Mouse (Mus musculus) embryo, embryonic 11 days (tissue): ENCODE measurements around the gene Cga.

Experiments
- DNase-seq: peaks from one replicate; pipeline ENCODE4 v3.0.0-alpha.2; 2015

The Cga gene

GRCm38 (mm10) chr4:34893479-34893878, at the start of gene Cga:
Gene Cga, plus strand, starts transcription at chr4:34893779.
- DNase-seq = no peak

- no peak for DNase-seq
Measured at GRCm38 (mm10) chr4:34843839-34844238, 49.7 kb upstream of the Cga start.

- DNase-seq = no peak
Measured at GRCm38 (mm10) chr4:34847679-34848309, 45.8 kb upstream of the Cga start.

- no peak for DNase-seq
Measured at GRCm38 (mm10) chr4:34850156-34850555, 43.4 kb upstream of the Cga start.

- DNase-seq = no peak
Measured at GRCm38 (mm10) chr4:34852051-34852450, 41.5 kb upstream of the Cga start.

GRCm38 (mm10) chr4:34855966-34856365, 37.6 kb upstream of the Cga start:
- DNase-seq = no peak

GRCm38 (mm10) chr4:34858903-34859302, 34.7 kb upstream of the Cga start:
- DNase-seq = no peak

- no peak for DNase-seq
Measured at GRCm38 (mm10) chr4:34859416-34859815, 34.2 kb upstream of the Cga start.

- DNase-seq = no peak
Measured at GRCm38 (mm10) chr4:34861438-34861837, 32.1 kb upstream of the Cga start.

- DNase-seq = no peak
Measured at GRCm38 (mm10) chr4:34869813-34870212, 23.8 kb upstream of the Cga start.

- DNase-seq = no peak
Measured at GRCm38 (mm10) chr4:34872896-34873495, 20.6 kb upstream of the Cga start.

GRCm38 (mm10) chr4:34874234-34874633, 19.3 kb upstream of the Cga start:
- DNase-seq = no peak

- no peak for DNase-seq
Measured at GRCm38 (mm10) chr4:34880921-34881650, 12.5 kb upstream of the Cga start.

- DNase-seq = peak; percentile 6
Measured at GRCm38 (mm10) chr4:34881851-34882250, 11.7 kb upstream of the Cga start.

- DNase-seq = peak; percentile 82
Measured at GRCm38 (mm10) chr4:34882291-34882769, 11.2 kb upstream of the Cga start.

- peak; percentile 98 for DNase-seq
Measured at GRCm38 (mm10) chr4:34882818-34883217, 10.8 kb upstream of the Cga start, which contains the start of gene Zfp292. Gene Zfp292, minus strand, starts transcription at chr4:34882960.

GRCm38 (mm10) chr4:34883366-34884029, 10.1 kb upstream of the Cga start:
- peak; percentile 22 for DNase-seq

- no peak for DNase-seq
Measured at GRCm38 (mm10) chr4:34885631-34886351, 7.8 kb upstream of the Cga start.

GRCm38 (mm10) chr4:34886490-34887111, 7.0 kb upstream of the Cga start:
- DNase-seq = peak; percentile 93

- DNase-seq = no peak
Measured at GRCm38 (mm10) chr4:34887295-34887694, 6.3 kb upstream of the Cga start.

GRCm38 (mm10) chr4:34889101-34889811, 4.3 kb upstream of the Cga start:
- peak; percentile 13 for DNase-seq

- no peak for DNase-seq
Measured at GRCm38 (mm10) chr4:34889812-34890185, 3.8 kb upstream of the Cga start.
